Mouse (Mus musculus) kidney, postnatal 0 days (tissue): ENCODE measurements at regions not wholly inside any gene's neighbourhood (a gene's known extent, or its start where the extent isn't known, plus 50 kb on each side); places are given as distances from the start of the nearest gene placed in this dataset.

ENCODE experiments used
- ATAC-seq: fragments of 200-750 bp; cut with Nextera tagmentation; replicated peaks from 2 replicates; pipeline ENCODE4 v1.8.0; 2017; ENCODE audit warnings: low read depth, moderate number of reproducible peaks, moderate TSS enrichment, moderate library complexity; ENCODE audit not compliant: low FRiP score
- DNase-seq: peaks from one replicate; pipeline ENCODE4 v3.0.0-alpha.2; 2016; ENCODE audit warnings: low spot score
- H3K27ac ChIP-seq: fragments of 300-500 bp; sonication (generic); 2 replicates; pipeline ENCODE4 v1.5.1; 2014; ENCODE audit warnings: mild to moderate bottlenecking
- H3K27me3 ChIP-seq: fragments of 300-500 bp; sonication (generic); 2 replicates; pipeline ENCODE4 v1.6.1; 2014; ENCODE audit warnings: low read length, mixed read lengths; ENCODE audit not compliant: insufficient read depth
- H3K36me3 ChIP-seq: fragments of 300-500 bp; sonication (generic); 2 replicates; pipeline ENCODE4 v1.6.1; 2014; ENCODE audit warnings: low read length, mixed read lengths; ENCODE audit not compliant: insufficient read depth
- H3K4me1 ChIP-seq: fragments of 300-500 bp; sonication (generic); replicated peaks from 2 replicates; pipeline ENCODE4 v1.6.1; 2014; ENCODE audit warnings: antibody characterized with exemption, low read length, mixed read lengths; ENCODE audit not compliant: insufficient read depth
- H3K4me2 ChIP-seq: fragments of 300-500 bp; sonication (generic); 2 replicates; pipeline ENCODE4 v1.6.1; 2014; ENCODE audit warnings: mild to moderate bottlenecking, low read length, moderate library complexity, mixed read lengths
- H3K4me3 ChIP-seq: fragments of 300-500 bp; sonication (generic); replicated peaks from 2 replicates; pipeline ENCODE4 v1.5.1; 2014; ENCODE audit warnings: low read depth, low read length
- H3K9ac ChIP-seq: fragments of 300-500 bp; sonication (generic); 2 replicates; pipeline ENCODE4 v1.6.1; 2014; ENCODE audit warnings: low read depth, low read length
- H3K9me3 ChIP-seq: fragments of 300-500 bp; sonication (generic); replicated peaks from 2 replicates; pipeline ENCODE4 v1.6.1; 2016; ENCODE audit warnings: low read length, inconsistent platforms, mixed read lengths
- CTCF ChIP-seq: IDR thresholded peaks from 2 replicates; pipeline ENCODE4 v1.5.1; 2016; ENCODE audit warnings: antibody characterized with exemption, low read depth, mild to moderate bottlenecking, moderate library complexity
- WGBS: fragments of 180-500 bp; shearing (Covaris S2); extraction: QIAGEN DNeasy Blood & Tissue Kit; methylation state at CpG from one replicate; pipeline ENCODE4 v1.1.7; 2014; 5-methylcytosine and 5-hydroxymethylcytosine counted together

DNA sequence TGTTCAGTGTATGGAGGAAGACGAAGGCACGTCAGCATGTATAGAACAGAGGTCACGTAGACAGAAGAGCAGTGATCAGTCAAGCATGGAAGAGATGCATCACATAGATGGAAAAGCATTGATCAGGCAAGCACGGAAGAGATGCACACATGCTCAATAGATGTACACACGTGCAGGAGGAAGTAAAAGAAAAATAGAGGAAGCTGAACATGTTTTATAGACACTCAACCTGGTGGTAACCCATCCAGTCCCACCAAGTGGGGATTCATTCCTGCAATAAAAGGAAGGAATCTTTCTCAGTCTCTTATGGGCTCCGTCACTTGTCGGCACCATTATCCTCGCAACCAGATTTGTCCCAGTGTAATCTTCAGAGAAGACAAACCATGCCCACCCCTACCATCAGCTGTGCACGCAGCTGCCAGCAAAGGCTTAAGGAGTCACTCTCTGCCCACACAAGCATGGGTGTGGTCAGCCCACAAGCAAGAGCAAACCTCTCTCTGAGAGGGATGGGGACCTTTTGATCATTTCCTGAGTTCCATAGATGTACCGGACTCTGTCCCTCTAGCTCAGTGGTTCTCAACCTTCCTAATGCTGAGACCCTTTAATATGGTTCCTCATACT is 108.3 kb upstream of the Cdc42ep3 start:
- H3K9me3 ChIP-seq: no peaks in the 10 kb centered on the region
- WGBS: 90% methylated on average over 10 of the region's 10 CpGs
- H3K9ac ChIP-seq: no peak overlapping the region
- H3K27ac ChIP-seq: no peak overlapping the region
- no peaks in the 10 kb centered on the region for H3K27me3 ChIP-seq
- H3K4me3 ChIP-seq: no peak overlapping the region
- H3K36me3 ChIP-seq: no peaks in the 10 kb centered on the region
- ATAC-seq: no peak
- H3K4me2 ChIP-seq: no peak overlapping the region
- no peak for TF ChIP-seq CTCF
- no peak for DNase-seq
- no peaks in the 10 kb centered on the region for H3K4me1 ChIP-seq

- 92% methylated on average over 9 of the region's 9 CpGs for WGBS
- no peak overlapping the region for H3K27ac ChIP-seq
- no peak for TF ChIP-seq CTCF
- ATAC-seq (no peak), DNase-seq (no peak)
- H3K4me3 ChIP-seq: no peak overlapping the region
- H3K9ac ChIP-seq: no peak overlapping the region
- H3K27me3 ChIP-seq: no peaks in the 10 kb centered on the region
- H3K9me3 ChIP-seq: no peaks in the 10 kb centered on the region
- H3K36me3 ChIP-seq: no peaks in the 10 kb centered on the region
- no peaks in the 10 kb centered on the region for H3K4me1 ChIP-seq
- H3K4me2 ChIP-seq: no peak overlapping the region
These were observed 110.8 kb upstream of the Cdc42ep3 start for GRCm38 (mm10) chr17:79465666-79466065.

DNA sequence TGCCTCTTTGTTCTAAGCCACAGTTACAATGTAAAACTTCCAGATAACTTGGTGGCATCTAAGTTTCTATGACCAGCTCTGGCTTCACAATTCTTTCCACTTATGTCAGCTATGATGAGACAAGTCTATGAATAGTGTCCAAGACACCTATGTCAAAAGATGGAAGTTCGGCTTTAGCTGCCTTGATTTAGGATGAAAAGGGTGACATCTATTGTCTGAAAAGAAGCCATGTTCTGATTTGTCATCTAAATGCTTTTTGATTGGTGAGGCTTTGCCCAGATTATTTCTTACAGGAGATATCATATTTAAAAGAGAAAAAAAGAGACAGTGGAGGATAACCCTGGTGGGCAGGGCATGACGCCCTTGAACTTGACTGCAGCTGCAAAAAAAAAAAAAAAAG is 116.7 kb upstream of the Cdc42ep3 start:
- no peaks in the 10 kb centered on the region for H3K9me3 ChIP-seq
- no peak for ATAC-seq
- TF ChIP-seq CTCF: 0 out of 2 replicates have a peak, but pooled peaks have one; percentile 8
- H3K4me3 ChIP-seq: no peak overlapping the region
- H3K9ac ChIP-seq: no peak overlapping the region
- H3K27me3 ChIP-seq: no peaks in the 10 kb centered on the region
- WGBS: 58% methylated on average over 2 of the region's 2 CpGs
- no peak overlapping the region for H3K4me2 ChIP-seq
- H3K36me3 ChIP-seq: no peaks in the 10 kb centered on the region
- H3K27ac ChIP-seq: no peak overlapping the region
- no peak for DNase-seq
- H3K4me1 ChIP-seq: no peaks in the 10 kb centered on the region

- DNase-seq: no peak
- Histone ChIP-seq H3K9ac (no peak overlapping the region), H3K4me3 (no peak overlapping the region), H3K36me3 (no peaks in the 10 kb centered on the region), H3K27me3 (no peaks in the 10 kb centered on the region), H3K27ac (no peak overlapping the region), H3K4me1 (no peaks in the 10 kb centered on the region), H3K4me2 (no peak overlapping the region), H3K9me3 (no peaks in the 10 kb centered on the region)
- WGBS: 38% methylated on average over 10 of the region's 10 CpGs
- TF ChIP-seq CTCF: no peak
- ATAC-seq: no peak
These were observed 117.5 kb upstream of the Cdc42ep3 start for GRCm38 (mm10) chr17:79472106-79472995.

DNA sequence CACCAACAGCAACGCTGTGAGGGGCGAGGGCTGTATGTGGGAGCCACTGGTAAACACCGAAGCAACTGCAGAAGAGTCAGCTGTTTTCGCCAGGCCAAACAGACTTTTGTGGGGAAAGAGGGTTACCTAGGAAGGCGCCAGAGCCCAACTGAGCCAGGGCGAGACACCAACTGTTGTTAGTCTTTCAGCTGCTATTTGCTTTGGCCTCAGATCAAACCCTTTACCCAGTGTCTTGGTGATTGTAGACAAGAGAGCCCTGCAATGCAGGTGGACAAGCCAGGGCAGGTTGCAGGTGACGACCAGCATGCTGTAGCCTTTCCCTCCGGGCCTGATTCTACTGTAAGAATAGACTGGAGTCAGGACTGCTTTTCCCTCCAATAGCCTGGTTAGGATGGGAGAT is 121.8 kb upstream of the Cdc42ep3 start:
- DNase-seq: no peak

GRCm38 (mm10) chr17:79481112-79481738 is 126.3 kb upstream of the Cdc42ep3 start:
- Histone ChIP-seq H3K4me2 (no peak overlapping the region), H3K27me3 (no peaks in the 10 kb centered on the region), H3K27ac (no peak overlapping the region), H3K9ac (no peak overlapping the region), H3K9me3 (no peaks in the 10 kb centered on the region), H3K4me1 (no peaks in the 10 kb centered on the region), H3K36me3 (no peaks in the 10 kb centered on the region), H3K4me3 (no peak overlapping the region)
- no peak for TF ChIP-seq CTCF
- DNase-seq: no peak
- no peak for ATAC-seq
- 92% methylated on average over 6 of the region's 6 CpGs for WGBS

More for the DNA sequence above, 121.8 kb upstream of the Cdc42ep3 start:
- WGBS: 93% methylated on average over 8 of the region's 8 CpGs
- no peak overlapping the region for H3K4me3 ChIP-seq
- no peak overlapping the region for H3K27ac ChIP-seq
- H3K9me3 ChIP-seq: no peaks in the 10 kb centered on the region
- H3K9ac ChIP-seq: no peak overlapping the region
- H3K4me2 ChIP-seq: no peak overlapping the region
- no peaks in the 10 kb centered on the region for H3K27me3 ChIP-seq
- H3K36me3 ChIP-seq: no peaks in the 10 kb centered on the region
- H3K4me1 ChIP-seq: no peaks in the 10 kb centered on the region
- ATAC-seq: no peak
- TF ChIP-seq CTCF: no peak
